Mouse (Mus musculus) brain, embryonic 14.5 days (tissue): ENCODE measurements around the gene Wnt7a.

ENCODE experiments used
- CTCF ChIP-seq: fragments of 200-500 bp; IDR thresholded peaks from 2 replicates; pipeline ENCODE4 v1.5.1; 2012; ENCODE audit warnings: inconsistent platforms, mild to moderate bottlenecking, moderate library complexity, borderline replicate concordance; ENCODE audit not compliant: insufficient read depth, insufficient read length; ENCODE audit errors: extremely low read depth
- POLR2A ChIP-seq: fragments of 200-500 bp; IDR thresholded peaks from 2 replicates; pipeline ENCODE4 v1.6.1; 2012; ENCODE audit warnings: mild to moderate bottlenecking, inconsistent platforms, borderline replicate concordance; ENCODE audit not compliant: poor library complexity, insufficient read depth, insufficient read length, severe bottlenecking; ENCODE audit errors: extremely low read depth

- no peak for TF ChIP-seq POLR2A
- no peak for TF ChIP-seq CTCF
Measured at GRCm38 (mm10) chr6:91400514-91400913, 10.6 kb downstream of the Wnt7a start.
